Mouse (Mus musculus): ENCODE results near the gene Slc16a5. TPM values are rescaled to one million over a fixed set of nuclear protein-coding genes. Genes with fewer than 3 reads are reported as not detected.
"Not testable (repeated sequence)": the region's sequence is repeated elsewhere in the genome, so short reads cannot be mapped to it uniquely, and the experiment has no call there.

Gene Slc16a5
- polyA plus RNA-seq, 1 experiment from 2014 or later: 1.9 TPM

DNA sequence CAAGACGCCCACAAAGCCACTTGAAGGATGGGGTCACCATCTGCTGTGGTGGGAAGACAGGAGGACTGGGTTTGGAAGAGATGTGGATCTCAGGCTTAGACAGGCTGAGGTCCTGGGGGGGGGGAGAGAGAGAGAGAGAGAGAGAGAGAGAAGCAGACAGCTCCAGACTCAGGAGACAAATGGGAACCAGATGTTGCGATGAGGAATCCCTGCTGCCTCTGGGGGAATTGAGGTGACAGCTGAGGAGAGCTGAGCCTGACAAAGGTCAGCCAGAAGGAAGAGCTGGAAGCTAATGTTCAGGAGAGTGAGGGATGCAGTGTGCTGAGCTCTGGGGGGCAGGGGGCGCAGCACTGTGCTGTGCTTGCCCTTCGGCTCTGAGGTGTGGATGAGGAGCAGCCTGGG is 4.9 kb downstream of the Slc16a5 start:
- no peak for ATAC-seq (ENCODE audit: borderline replicate concordance, extremely low read depth, low FRiP score, low TSS enrichment)

DNA sequence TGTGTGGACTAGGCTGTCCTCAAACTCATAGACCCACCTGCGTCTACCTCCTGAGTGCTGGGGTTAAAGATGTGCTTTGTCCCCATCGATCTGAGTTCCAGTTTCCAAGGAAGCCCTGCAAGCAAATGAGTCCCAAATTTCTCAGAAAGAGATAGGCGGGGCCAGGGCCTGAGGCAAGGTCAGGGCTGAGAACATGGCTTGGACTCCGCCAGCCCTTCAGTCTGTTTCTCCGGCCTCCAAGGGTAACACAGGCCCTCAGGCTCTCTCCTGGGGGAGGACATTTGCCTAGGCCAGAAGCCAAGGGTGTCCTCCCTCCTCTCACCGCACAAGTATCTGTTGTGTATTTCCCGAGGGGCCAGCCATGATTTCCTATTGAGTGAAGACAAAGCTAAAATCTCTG is 9.9 kb downstream of the Slc16a5 start:
- Histone ChIP-seq H3K4me3 (no peak overlapping the region), H3K9ac (no peak overlapping the region), H3K27ac (no peak overlapping the region), H3K27me3 (no peaks in the 10 kb centered on the region), H3K4me2 (no peak overlapping the region), H3K4me1 (peaks cover 28% of the 10 kb centered on the region), H3K9me3 (no peaks in the 10 kb centered on the region), H3K36me3 (no peaks in the 10 kb centered on the region)
- WGBS: 82% methylated on average over 7 of the region's 7 CpGs
- ATAC-seq (ENCODE audit: borderline replicate concordance, extremely low read depth, low FRiP score, low TSS enrichment): no peak

More for the DNA sequence above, 4.9 kb downstream of the Slc16a5 start:
- Histone ChIP-seq H3K36me3 (no peaks in the 10 kb centered on the region), H3K4me2 (no peak overlapping the region), H3K9me3 (no peaks in the 10 kb centered on the region), H3K9ac (no peak overlapping the region), H3K4me3 (no peak overlapping the region), H3K27me3 (no peaks in the 10 kb centered on the region), H3K4me1 (no peaks in the 10 kb centered on the region), H3K27ac (no peak overlapping the region)
- WGBS: 22% methylated on average over 4 of the region's 4 CpGs

DNA sequence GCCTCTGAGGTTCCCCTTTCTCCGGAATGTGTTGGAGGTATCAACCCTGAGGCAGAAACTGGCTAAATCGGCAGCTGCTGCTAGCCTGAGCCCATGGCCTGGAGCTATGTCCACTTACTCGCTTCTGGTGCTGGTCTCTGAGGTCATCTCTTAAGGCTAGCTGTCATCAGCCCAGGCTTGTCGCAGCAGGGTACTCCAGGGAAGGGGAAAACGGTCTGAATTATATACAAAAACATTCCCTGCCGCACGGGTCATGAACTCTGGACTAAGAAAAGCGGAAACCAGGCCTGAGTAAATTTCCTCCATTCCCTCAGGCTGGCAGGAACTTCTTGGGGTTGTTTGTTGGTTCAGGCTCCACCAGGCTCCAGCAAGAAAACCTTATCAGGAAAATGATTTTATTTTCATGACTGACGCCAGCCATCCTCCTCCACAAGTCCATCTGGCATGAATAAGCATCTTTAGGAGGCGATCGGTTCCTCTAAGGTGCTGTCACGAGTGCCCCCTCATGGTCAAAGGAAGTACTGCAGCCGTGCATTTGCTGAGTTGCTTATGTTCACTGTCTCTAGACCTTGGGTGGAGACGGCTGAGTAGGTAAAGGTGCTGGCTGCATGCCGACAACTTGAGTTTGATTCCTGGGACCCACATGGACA is 11.5 kb downstream of the Slc16a5 start:
- H3K36me3 ChIP-seq: no peaks in the 10 kb centered on the region
- ATAC-seq (ENCODE audit: borderline replicate concordance, extremely low read depth, low FRiP score, low TSS enrichment): no peak; the same call in 1 of the 2 replicates
- H3K27ac ChIP-seq: peak overlapping the region; percentile 56
- peaks cover 31% of the 10 kb centered on the region for H3K4me1 ChIP-seq
- peak overlapping the region; percentile 31; the same call in 1 of the 2 replicates for H3K4me2 ChIP-seq
- H3K9me3 ChIP-seq: no peaks in the 10 kb centered on the region
- 14% methylated on average over 15 of the region's 15 CpGs for WGBS
- no peaks in the 10 kb centered on the region for H3K27me3 ChIP-seq
- H3K4me3 ChIP-seq: no peak overlapping the region
- no peak overlapping the region for H3K9ac ChIP-seq

DNA sequence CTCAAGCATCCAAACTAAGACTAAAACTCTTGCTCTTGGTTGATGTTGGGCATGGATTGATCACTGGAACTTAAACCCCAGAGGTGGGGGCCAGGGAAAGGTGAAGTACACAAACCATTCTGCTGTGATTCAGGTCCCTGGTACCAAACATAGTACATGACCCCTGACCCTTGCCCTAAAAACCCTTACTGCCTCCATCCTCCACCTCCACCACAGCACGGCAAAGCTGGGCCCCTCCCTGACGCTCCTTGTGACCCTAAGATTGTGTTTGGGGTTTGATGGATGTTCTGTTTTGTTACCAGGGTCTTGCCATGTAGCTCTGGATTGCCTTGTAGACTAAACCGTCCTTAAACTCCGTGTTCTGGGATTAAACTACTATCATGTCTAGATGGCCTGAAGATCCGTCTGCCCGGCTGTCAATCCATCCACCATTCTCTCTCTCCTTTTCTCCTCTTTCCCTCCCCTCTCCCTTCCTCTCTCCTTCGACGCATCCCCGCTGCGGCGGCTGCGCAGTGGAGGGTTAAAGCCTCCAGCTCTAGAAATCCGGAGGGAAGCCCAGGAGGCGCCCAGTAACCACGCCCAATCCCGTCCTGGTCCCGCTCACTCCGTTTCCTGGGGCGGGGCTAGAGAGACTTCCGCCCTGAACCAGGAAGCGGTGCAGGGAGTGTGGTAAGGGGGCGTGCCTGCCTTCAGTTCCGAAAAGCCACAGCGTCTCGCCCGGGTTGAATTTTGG is 12.9 kb downstream of the Slc16a5 start, which contains the start of gene Armc7:
Gene Armc7, plus strand, starts transcription at position 643 of the 733 bp plus-strand sequence.
- Histone ChIP-seq H3K4me2 (peak within 1 kb of the TSS; percentile 82), H3K4me1 (peaks cover 31% of the 10 kb centered on the region), H3K4me3 (peak within 1 kb of the TSS; percentile 88), H3K36me3 (no peaks in the 10 kb centered on the region), H3K9ac (peak within 1 kb of the TSS; percentile 69), H3K9me3 (no peaks in the 10 kb centered on the region), H3K27ac (peak within 1 kb of the TSS; percentile 66), H3K27me3 (no peaks in the 10 kb centered on the region)
- 1% methylated on average over 26 of the region's 26 CpGs for WGBS
- peak; percentile 97 for ATAC-seq (ENCODE audit: borderline replicate concordance, extremely low read depth, low FRiP score, low TSS enrichment)

DNA sequence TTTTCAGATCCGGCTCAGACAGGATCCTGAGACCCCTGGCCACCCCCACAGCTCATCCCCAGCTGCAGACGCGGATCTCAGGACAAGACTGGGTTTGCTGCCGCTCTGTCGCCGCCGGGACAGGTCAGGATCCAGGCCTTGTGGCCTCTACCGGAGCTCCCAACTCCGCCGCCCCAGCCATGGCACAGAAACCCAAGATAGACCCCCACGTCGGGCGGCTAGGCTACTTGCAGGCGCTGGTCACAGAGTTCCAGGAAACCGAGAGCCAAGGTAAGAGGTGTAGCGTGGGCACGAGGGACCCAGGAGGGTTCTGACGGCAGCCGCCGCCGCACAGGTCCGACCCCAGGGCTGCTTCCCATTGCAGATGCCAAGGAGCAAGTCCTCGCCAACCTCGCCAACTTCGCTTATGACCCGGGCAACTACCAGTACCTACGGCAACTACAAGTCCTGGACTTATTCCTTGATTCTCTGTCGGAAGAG is 13.5 kb downstream of the Slc16a5 start:
- ATAC-seq (ENCODE audit: borderline replicate concordance, extremely low read depth, low FRiP score, low TSS enrichment): peak; percentile 23
- no peaks in the 10 kb centered on the region for H3K36me3 ChIP-seq

DNA sequence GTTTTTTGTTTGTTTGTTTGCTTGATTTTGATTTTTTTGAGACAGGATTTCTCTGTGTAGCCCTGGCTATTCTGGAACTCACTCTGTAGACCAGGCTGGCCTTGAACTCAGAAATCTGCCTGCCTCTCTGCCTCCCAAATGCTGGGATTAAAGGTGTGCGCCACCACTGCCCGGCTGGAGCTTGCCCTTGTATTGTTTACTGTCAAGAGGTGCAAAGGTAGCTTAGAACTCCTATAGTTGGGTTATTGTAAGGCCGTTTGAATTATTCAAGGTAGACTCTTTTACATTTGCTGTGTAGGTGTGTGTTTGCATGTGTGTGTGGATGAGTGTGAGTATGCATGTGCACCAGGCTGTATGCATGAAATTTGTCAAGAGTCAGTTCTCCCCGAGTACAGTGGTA is 14.4 kb downstream of the Slc16a5 start:
- 69% methylated on average over 4 of the region's 4 CpGs for WGBS
- H3K4me2 ChIP-seq: peak overlapping the region; percentile 82
- H3K4me1 ChIP-seq: peaks cover 31% of the 10 kb centered on the region
- H3K27ac ChIP-seq; ATAC-seq (ENCODE audit: borderline replicate concordance, extremely low read depth, low FRiP score, low TSS enrichment); H3K27me3 ChIP-seq; H3K36me3 ChIP-seq; H3K9me3 ChIP-seq: not testable (repeated sequence)
- peak overlapping the region; percentile 88 for H3K4me3 ChIP-seq
- H3K9ac ChIP-seq: peak overlapping the region; percentile 69; the same call in 1 of the 2 replicates

More for the DNA sequence above, 13.5 kb downstream of the Slc16a5 start:
- peak overlapping the region; percentile 82 for H3K4me2 ChIP-seq
- H3K27ac ChIP-seq: no peak overlapping the region
- H3K9ac ChIP-seq: peak overlapping the region; percentile 69
- no peaks in the 10 kb centered on the region for H3K9me3 ChIP-seq
- 3% methylated on average over 28 of the region's 28 CpGs for WGBS
- no peaks in the 10 kb centered on the region for H3K27me3 ChIP-seq
- peaks cover 31% of the 10 kb centered on the region for H3K4me1 ChIP-seq
- H3K4me3 ChIP-seq: peak overlapping the region; percentile 88

DNA sequence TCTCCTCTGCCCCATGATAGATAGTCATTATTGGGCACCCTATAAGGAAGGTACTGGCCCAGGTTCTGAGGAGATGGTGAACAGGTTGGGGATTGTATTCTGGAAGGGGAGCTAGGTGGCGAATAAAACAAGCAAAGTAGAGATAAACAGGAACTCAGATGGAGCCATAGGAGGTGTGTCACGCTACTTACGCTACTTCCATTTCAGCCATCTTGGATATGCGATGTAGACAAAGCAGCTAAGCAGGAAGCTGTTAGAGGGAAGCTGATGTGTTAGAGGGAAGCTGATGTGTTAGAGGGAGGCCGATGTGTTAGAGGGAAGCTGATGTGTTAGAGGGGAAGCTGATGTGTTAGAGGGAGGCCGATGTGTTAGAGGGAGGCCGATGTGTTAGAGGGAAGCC is 15.1 kb downstream of the Slc16a5 start:
- not testable (repeated sequence) for H3K9ac ChIP-seq; H3K27ac ChIP-seq; H3K9me3 ChIP-seq; ATAC-seq (ENCODE audit: borderline replicate concordance, extremely low read depth, low FRiP score, low TSS enrichment); H3K36me3 ChIP-seq; H3K27me3 ChIP-seq
- H3K4me3 ChIP-seq: 0 out of 2 replicates have a peak overlapping the region, but pooled peaks have one; percentile 8
- H3K4me1 ChIP-seq: peaks cover 31% of the 10 kb centered on the region
- H3K4me2 ChIP-seq: 0 out of 2 replicates have a peak overlapping the region, but pooled peaks have one; percentile 3
- WGBS: 76% methylated on average over 7 of the region's 7 CpGs

DNA sequence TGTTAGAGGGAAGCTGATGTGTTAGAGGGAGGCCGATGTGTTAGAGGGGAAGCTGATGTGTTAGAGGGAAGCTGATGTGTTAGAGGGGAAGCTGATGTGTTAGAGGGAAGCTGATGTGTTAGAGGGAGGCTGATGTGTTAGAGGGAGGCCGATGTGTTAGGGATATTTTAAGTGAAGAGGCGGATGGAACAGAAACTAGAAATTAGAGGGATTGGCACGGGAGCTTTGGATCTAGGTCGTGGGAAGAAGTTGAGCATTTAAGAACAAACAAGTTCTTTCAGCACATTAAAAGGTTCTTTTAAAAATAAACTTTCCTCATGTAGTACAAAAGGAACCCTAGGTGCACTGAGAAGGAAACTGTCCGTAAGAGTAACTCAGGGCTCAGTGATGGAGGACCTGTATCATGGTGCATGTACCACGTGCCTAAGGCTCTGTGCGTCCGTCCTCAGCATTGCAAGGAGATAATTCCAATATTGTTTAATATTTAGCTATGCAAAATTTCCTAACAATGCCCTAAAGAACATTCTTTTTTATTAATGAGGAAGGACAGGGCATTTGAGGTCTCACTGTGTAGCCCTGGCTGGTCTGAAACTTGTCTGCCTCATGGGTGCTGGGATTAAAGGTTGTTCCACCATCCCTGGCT is 16.1 kb downstream of the Slc16a5 start:
- Histone ChIP-seq H3K4me3 (no peak overlapping the region), H3K4me2 (no peak overlapping the region), H3K9me3 (no peaks in the 10 kb centered on the region), H3K27ac (no peak overlapping the region), H3K27me3 (no peaks in the 10 kb centered on the region), H3K36me3 (no peaks in the 10 kb centered on the region), H3K4me1 (peaks cover 28% of the 10 kb centered on the region), H3K9ac (no peak overlapping the region)
- WGBS: 78% methylated on average over 9 of the region's 9 CpGs
- ATAC-seq (ENCODE audit: borderline replicate concordance, extremely low read depth, low FRiP score, low TSS enrichment): no peak

DNA sequence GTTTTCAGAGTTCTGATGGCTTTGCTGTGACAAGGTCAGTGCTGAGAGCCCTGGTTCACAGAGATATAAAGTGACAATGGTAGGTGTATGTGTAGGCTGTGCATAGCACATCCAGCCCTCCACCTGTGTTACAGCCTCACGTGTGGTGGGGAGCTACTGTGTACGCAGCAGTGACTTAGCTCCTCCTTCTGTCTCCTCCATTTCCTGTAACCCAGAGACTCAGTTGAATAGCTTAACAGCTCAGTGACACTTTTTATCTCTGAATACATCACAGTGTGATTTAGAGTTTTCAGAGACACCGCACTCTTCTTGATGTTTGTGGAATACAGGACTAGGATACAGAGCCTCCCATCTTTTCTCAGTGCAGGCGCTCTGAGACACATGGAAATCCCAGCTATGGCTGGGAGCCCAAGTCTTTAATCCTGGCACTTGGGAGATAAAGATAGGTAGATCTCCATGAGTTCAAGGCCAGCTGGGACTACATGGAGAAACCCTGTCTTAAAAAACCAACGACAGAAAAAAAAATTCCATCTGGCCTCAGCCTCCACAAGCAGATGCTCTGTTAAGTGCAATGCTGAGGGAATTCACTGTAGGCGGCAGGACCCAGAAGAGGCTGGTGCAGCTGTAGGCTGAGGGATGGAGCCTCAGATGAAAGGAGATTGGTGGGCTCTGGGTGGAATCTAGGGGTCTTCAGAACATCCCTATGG is 19.4 kb downstream of the Slc16a5 start:
- Histone ChIP-seq H3K4me1 (peaks cover 8% of the 10 kb centered on the region), H3K4me2 (no peak overlapping the region), H3K9ac (no peak overlapping the region), H3K27me3 (no peaks in the 10 kb centered on the region), H3K36me3 (no peaks in the 10 kb centered on the region), H3K9me3 (no peaks in the 10 kb centered on the region), H3K27ac (no peak overlapping the region), H3K4me3 (no peak overlapping the region)
- 69% methylated on average over 6 of the region's 6 CpGs for WGBS
- no peak for ATAC-seq (ENCODE audit: borderline replicate concordance, extremely low read depth, low FRiP score, low TSS enrichment)

DNA sequence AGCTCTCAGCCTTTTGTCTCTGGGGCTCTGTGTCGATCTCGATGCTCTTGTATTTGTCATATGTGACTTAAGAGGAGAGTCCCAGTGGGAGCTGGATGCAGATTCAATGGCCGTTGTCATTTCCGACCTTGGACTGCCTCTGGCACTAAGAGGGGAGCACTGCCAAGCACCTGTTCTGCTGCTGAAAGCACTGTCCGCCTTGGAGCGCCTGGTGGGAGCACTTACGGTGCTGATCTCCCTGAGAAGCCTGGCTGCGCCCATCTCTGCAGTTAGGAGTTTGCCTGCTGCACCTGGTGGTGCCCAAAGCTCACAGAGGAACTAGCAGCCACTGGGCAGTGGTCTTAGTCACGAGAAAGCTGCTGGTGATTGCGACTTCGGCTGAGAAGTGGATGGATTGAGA is 21.0 kb downstream of the Slc16a5 start:
- no peak overlapping the region for H3K4me2 ChIP-seq
- ATAC-seq (ENCODE audit: borderline replicate concordance, extremely low read depth, low FRiP score, low TSS enrichment): no peak
- no peaks in the 10 kb centered on the region for H3K27me3 ChIP-seq
- H3K27ac ChIP-seq: no peak overlapping the region
- no peaks in the 10 kb centered on the region for H3K4me1 ChIP-seq
- no peaks in the 10 kb centered on the region for H3K9me3 ChIP-seq
- H3K4me3 ChIP-seq: no peak overlapping the region
- no peak overlapping the region for H3K9ac ChIP-seq
- 69% methylated on average over 11 of the region's 11 CpGs for WGBS
- H3K36me3 ChIP-seq: no peaks in the 10 kb centered on the region

DNA sequence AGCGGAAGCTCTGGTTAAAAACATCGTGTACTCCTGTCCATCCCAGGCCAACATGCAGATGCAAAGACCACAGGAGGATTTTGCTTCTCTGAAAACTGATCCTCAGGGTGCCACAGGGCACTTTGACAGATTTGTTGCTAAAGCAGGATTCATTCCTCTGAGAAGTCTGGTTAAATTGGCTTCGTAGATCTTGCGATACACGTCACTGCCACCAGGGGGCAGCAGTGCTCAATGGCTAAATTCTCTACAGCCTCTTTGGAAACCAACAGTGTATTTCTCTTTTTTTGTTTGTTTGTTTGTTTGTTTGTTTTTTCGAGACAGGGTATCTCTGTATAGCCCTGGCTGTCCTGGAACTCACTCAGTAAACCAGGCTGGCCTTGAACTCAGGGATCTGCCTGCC is 21.5 kb downstream of the Slc16a5 start:
- ATAC-seq (ENCODE audit: borderline replicate concordance, extremely low read depth, low FRiP score, low TSS enrichment): no peak
- no peaks in the 10 kb centered on the region for H3K4me1 ChIP-seq
- H3K9me3 ChIP-seq: no peaks in the 10 kb centered on the region
- H3K4me2 ChIP-seq: no peak overlapping the region
- no peak overlapping the region for H3K27ac ChIP-seq
- 17% methylated on average over 6 of the region's 6 CpGs for WGBS
- H3K27me3 ChIP-seq: no peaks in the 10 kb centered on the region
- H3K9ac ChIP-seq: no peak overlapping the region
- no peaks in the 10 kb centered on the region for H3K36me3 ChIP-seq
- H3K4me3 ChIP-seq: no peak overlapping the region
